Mouse (Mus musculus) liver, postnatal 0 days (tissue): ENCODE measurements at regions not wholly inside any gene's neighbourhood (a gene's known extent, or its start where the extent isn't known, plus 50 kb on each side); places are given as distances from the start of the nearest gene placed in this dataset.

Experiments used
- CTCF ChIP-seq: sonication (generic); IDR thresholded peaks from 2 replicates; pipeline ENCODE4 v1.5.1; 2016; ENCODE audit warnings: antibody characterized with exemption, low read depth
- EP300 ChIP-seq: IDR thresholded peaks from 2 replicates; pipeline ENCODE4 v1.6.1; 2016; ENCODE audit warnings: antibody characterized with exemption, low read depth, mild to moderate bottlenecking

DNA sequence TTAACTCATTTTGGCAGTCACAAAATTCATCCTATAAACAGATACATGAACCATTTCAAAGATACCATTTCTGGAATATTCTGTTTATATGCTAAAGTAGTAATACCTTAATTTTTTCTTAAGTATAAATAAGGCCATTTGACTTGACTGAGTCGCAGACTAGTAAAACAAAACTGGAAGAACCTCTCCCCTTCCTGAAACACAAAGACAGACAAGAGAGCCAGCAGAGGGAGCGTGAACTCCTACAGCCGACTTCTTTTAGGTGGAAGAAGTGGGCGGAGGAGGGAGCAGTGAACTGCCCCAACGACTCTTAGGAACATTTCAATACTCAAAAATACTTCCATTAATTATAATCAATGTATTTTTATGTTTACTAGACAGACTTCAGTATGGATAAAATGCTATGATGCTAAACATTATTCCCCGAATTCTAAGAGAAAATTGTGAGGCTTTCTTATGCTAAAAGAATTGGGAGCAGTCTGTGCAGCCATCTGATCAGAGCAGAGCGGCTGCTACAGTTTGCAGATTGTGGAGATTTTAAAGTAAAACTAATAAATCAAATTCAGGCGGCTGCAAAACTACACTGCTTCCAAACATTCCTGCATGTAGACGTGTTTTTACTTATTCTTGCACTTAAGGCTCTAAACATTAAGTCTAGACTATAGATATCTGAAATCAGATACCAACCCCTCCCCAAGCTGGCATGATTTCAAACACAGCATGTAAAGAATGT is 211.2 kb upstream of the Klf14 start:
- TF ChIP-seq CTCF (no peak), EP300 (no peak)
